Mouse (Mus musculus) midbrain, embryonic 11.5 days (tissue): Measurements from ENCODE around the gene 4930451I11Rik. TPM values are rescaled to one million over a fixed set of nuclear protein-coding genes. Genes with fewer than 3 reads are reported as not detected.
A peak's percentile ranks its signal among the peaks of the same experiment; 100 is the strongest.

Experiments used
- ATAC-seq: fragments of 200-750 bp; cut with Nextera tagmentation; 2 replicates; pipeline ENCODE4 v1.8.0; 2017; ENCODE audit warnings: moderate TSS enrichment, moderate library complexity; ENCODE audit not compliant: low FRiP score
- DNase-seq: peaks from one replicate; pipeline ENCODE4 v3.0.0; 2015; ENCODE audit warnings: low spot score; ENCODE audit errors: missing footprints
- H3K27ac ChIP-seq: fragments of 300-500 bp; sonication (generic); 2 replicates; pipeline ENCODE4 v1.5.1; 2014; ENCODE audit warnings: low read depth, low read length
- H3K27me3 ChIP-seq: fragments of 300-500 bp; sonication (generic); 2 replicates; pipeline ENCODE4 v1.6.1; 2014; ENCODE audit warnings: mild to moderate bottlenecking, low read length, moderate library complexity, mixed read lengths; ENCODE audit not compliant: control insufficient read depth, insufficient read depth
- H3K36me3 ChIP-seq: fragments of 300-500 bp; sonication (generic); 2 replicates; pipeline ENCODE4 v1.6.1; 2014; ENCODE audit warnings: mild to moderate bottlenecking, low read length, moderate library complexity, mixed read lengths; ENCODE audit not compliant: control insufficient read depth, insufficient read depth
- H3K4me1 ChIP-seq: fragments of 300-500 bp; sonication (generic); 2 replicates; pipeline ENCODE4 v1.6.1; 2014; ENCODE audit warnings: low read length; ENCODE audit not compliant: control insufficient read depth, insufficient read depth
- H3K4me2 ChIP-seq: fragments of 300-500 bp; sonication (generic); 2 replicates; pipeline ENCODE4 v1.6.1; 2014; ENCODE audit warnings: mild to moderate bottlenecking, moderate library complexity
- H3K4me3 ChIP-seq: fragments of 300-500 bp; sonication (generic); 2 replicates; pipeline ENCODE4 v1.5.1; 2014; ENCODE audit warnings: low read depth, low read length
- H3K9ac ChIP-seq: fragments of 300-500 bp; sonication (generic); 2 replicates; pipeline ENCODE4 v1.6.1; 2014; ENCODE audit warnings: low read length
- H3K9me3 ChIP-seq: fragments of 300-500 bp; sonication (generic); 2 replicates; pipeline ENCODE4 v1.6.1; 2016; ENCODE audit warnings: low read length; ENCODE audit not compliant: control insufficient read depth
- WGBS: fragments of 180-500 bp; shearing (Covaris S2); extraction: QIAGEN DNeasy Blood & Tissue Kit; methylation state at CpG from one replicate; pipeline ENCODE4 v1.1.7; 2014; 5-methylcytosine and 5-hydroxymethylcytosine counted together
- polyA plus RNA-seq: library from polyadenylated mRNA; unstranded; fragments of >200 nt; fragmentation: Nextera tagmentation; extraction: Ambion mirVana; gene quantifications from 2 replicates; pipeline ENCODE4 v1.2.1, GENCODE M21; 2014

The 4930451I11Rik gene
- polyA plus RNA-seq, 1 experiment from 2014 or later: not detected

- Histone ChIP-seq H3K27ac (peak overlapping the region; percentile 45), H3K4me1 (peaks cover 15% of the 10 kb centered on the region), H3K4me3 (peak overlapping the region; percentile 64), H3K4me2 (peak overlapping the region; percentile 87), H3K9me3 (no peaks in the 10 kb centered on the region), H3K9ac (peak overlapping the region; percentile 88), H3K36me3 (no peaks in the 10 kb centered on the region), H3K27me3 (no peaks in the 10 kb centered on the region)
- peak; percentile 93 for ATAC-seq
- peak; percentile 95 for DNase-seq
- WGBS: 0% methylated on average over 38 of the region's 43 CpGs
These were observed 22.6 kb downstream of the 4930451I11Rik start for GRCm38 (mm10) chr7:126808703-126809455.

GRCm38 (mm10) chr7:126807405-126807804 is 24.0 kb downstream of the 4930451I11Rik start:
- peak overlapping the region; percentile 87 for H3K4me2 ChIP-seq
- H3K4me3 ChIP-seq: no peak overlapping the region
- ATAC-seq: no peak
- H3K27ac ChIP-seq: no peak overlapping the region
- WGBS: 89% methylated on average over 4 of the region's 4 CpGs
- H3K36me3 ChIP-seq: no peaks in the 10 kb centered on the region
- H3K4me1 ChIP-seq: peaks cover 15% of the 10 kb centered on the region
- peak overlapping the region; percentile 88; the same call in 1 of the 2 replicates for H3K9ac ChIP-seq
- H3K9me3 ChIP-seq: no peaks in the 10 kb centered on the region
- H3K27me3 ChIP-seq: no peaks in the 10 kb centered on the region
- DNase-seq: peak; percentile 35

GRCm38 (mm10) chr7:126806956-126807355 is 24.5 kb downstream of the 4930451I11Rik start:
- Histone ChIP-seq H3K9ac (peak overlapping the region; percentile 88; the same call in 1 of the 2 replicates), H3K27ac (no peak overlapping the region), H3K9me3 (no peaks in the 10 kb centered on the region), H3K36me3 (no peaks in the 10 kb centered on the region), H3K27me3 (no peaks in the 10 kb centered on the region), H3K4me2 (no peak overlapping the region), H3K4me1 (peaks cover 15% of the 10 kb centered on the region), H3K4me3 (no peak overlapping the region)
- ATAC-seq: no peak
- peak; percentile 51 for DNase-seq
- WGBS: 93% methylated on average over 6 of the region's 6 CpGs

GRCm38 (mm10) chr7:126803751-126804150 is 27.7 kb downstream of the 4930451I11Rik start:
- Histone ChIP-seq H3K9me3 (no peaks in the 10 kb centered on the region), H3K4me3 (no peak overlapping the region), H3K36me3 (no peaks in the 10 kb centered on the region), H3K4me1 (peaks cover 20% of the 10 kb centered on the region), H3K9ac (no peak overlapping the region), H3K27ac (no peak overlapping the region), H3K4me2 (no peak overlapping the region), H3K27me3 (no peaks in the 10 kb centered on the region)
- ATAC-seq (no peak), DNase-seq (no peak)

GRCm38 (mm10) chr7:126803181-126803580 is 28.3 kb downstream of the 4930451I11Rik start:
- Histone ChIP-seq H3K4me2 (no peak overlapping the region), H3K9me3 (no peaks in the 10 kb centered on the region), H3K36me3 (no peaks in the 10 kb centered on the region), H3K4me3 (no peak overlapping the region), H3K27me3 (no peaks in the 10 kb centered on the region), H3K4me1 (peaks cover 18% of the 10 kb centered on the region), H3K27ac (no peak overlapping the region), H3K9ac (no peak overlapping the region)
- DNase-seq: peak; percentile 33
- 93% methylated on average over 6 of the region's 6 CpGs for WGBS
- ATAC-seq: no peak

GRCm38 (mm10) chr7:126802134-126802889 is 29.1 kb downstream of the 4930451I11Rik start:
- Histone ChIP-seq H3K9me3 (no peaks in the 10 kb centered on the region), H3K36me3 (no peaks in the 10 kb centered on the region), H3K27ac (no peak overlapping the region), H3K4me2 (no peak overlapping the region), H3K4me1 (peaks cover 21% of the 10 kb centered on the region), H3K27me3 (no peaks in the 10 kb centered on the region), H3K9ac (no peak overlapping the region), H3K4me3 (no peak overlapping the region)
- no peak for ATAC-seq
- no peak for DNase-seq
- WGBS: 90% methylated on average over 11 of the region's 11 CpGs

GRCm38 (mm10) chr7:126801057-126801422 is 30.4 kb downstream of the 4930451I11Rik start:
- Histone ChIP-seq H3K27me3 (no peaks in the 10 kb centered on the region), H3K27ac (no peak overlapping the region), H3K36me3 (peaks cover 4% of the 10 kb centered on the region; the same call in 1 of the 2 replicates), H3K4me1 (peaks cover 23% of the 10 kb centered on the region), H3K4me2 (no peak overlapping the region), H3K9ac (no peak overlapping the region), H3K4me3 (no peak overlapping the region), H3K9me3 (no peaks in the 10 kb centered on the region)
- DNase-seq: no peak
- 96% methylated on average over 16 of the region's 16 CpGs for WGBS
- no peak for ATAC-seq

GRCm38 (mm10) chr7:126800269-126801056 is 31.0 kb downstream of the 4930451I11Rik start:
- H3K27ac ChIP-seq: peak overlapping the region; percentile 92
- ATAC-seq: no peak
- H3K36me3 ChIP-seq: peaks cover 7% of the 10 kb centered on the region
- H3K4me2 ChIP-seq: peak overlapping the region; percentile 85
- H3K4me3 ChIP-seq: peak overlapping the region; percentile 67
- H3K4me1 ChIP-seq: peaks cover 23% of the 10 kb centered on the region
- no peaks in the 10 kb centered on the region for H3K27me3 ChIP-seq
- WGBS: 51% methylated on average over 5 of the region's 5 CpGs
- peak overlapping the region; percentile 70 for H3K9ac ChIP-seq
- peak; percentile 69 for DNase-seq
- H3K9me3 ChIP-seq: no peaks in the 10 kb centered on the region
